Mouse (Mus musculus): ENCODE measurements around the gene Zc3h15. TPM values are rescaled to one million over a fixed set of nuclear protein-coding genes. Genes with fewer than 3 reads are reported as not detected.

The Zc3h15 gene
- polyA plus RNA-seq, 1 experiment from 2014 or later, result 108 TPM

DNA sequence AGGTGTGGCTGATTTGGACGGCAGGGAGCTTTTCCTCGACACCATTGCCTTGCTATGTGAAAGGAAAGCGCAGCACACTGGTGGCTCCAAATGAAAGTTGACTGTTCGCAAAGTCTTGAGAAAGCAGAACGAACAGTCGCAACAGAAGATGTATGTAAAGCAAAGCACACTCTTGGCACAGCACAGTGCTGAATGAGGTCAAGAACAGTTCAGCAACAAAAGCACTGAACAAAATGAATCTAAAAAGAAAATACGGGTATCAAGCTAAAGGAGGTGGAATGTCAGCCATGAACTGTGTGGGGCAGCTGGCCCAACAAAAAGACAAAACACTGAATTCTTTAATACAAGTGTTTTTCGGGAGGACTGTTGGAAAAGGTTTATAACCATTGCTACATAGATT is 37.1 kb downstream of the Zc3h15 start:
- Histone ChIP-seq H3K4me3 (no peak overlapping the region), H3K4me1 (0 out of 2 replicates have a peak, but pooled peaks cover under 1% of the 10 kb centered on the region), H3K9me3 (no peaks in the 10 kb centered on the region), H3K27ac (no peak overlapping the region), H3K36me3 (0 out of 2 replicates have a peak, but pooled peaks cover 3% of the 10 kb centered on the region), H3K27me3 (ENCODE audit: insufficient read depth, poor library complexity, severe bottlenecking) (no peaks in the 10 kb centered on the region)
- WGBS, result 91% methylated on average over 8 of the region's 8 CpGs
- no peak for DNase-seq (ENCODE audit: low spot score)

DNA sequence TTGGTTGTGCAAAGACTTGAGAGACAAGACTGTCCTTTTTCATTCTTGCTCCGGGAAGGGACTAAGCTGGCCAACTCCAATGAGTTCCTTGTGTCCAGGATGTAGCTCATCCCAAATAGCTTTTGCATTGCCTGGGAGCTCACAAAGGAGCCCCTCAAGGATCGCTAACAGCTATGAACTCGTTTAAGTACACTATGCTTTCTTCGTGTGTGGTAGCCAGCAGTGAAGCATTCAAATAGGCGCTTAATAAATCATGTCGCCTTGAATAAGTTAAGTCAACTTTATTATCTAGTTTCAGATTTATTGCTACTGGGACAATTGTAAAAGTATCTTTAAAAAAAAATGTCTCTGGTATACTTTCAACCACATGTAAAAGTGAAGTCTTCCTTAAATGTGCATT is 37.5 kb downstream of the Zc3h15 start:
- Histone ChIP-seq H3K27me3 (ENCODE audit: insufficient read depth, poor library complexity, severe bottlenecking) (no peaks in the 10 kb centered on the region), H3K4me3 (no peak overlapping the region), H3K9me3 (no peaks in the 10 kb centered on the region), H3K4me1 (no peaks in the 10 kb centered on the region), H3K27ac (no peak overlapping the region), H3K36me3 (0 out of 2 replicates have a peak, but pooled peaks cover 3% of the 10 kb centered on the region)
- WGBS, result 84% methylated on average over 6 of the region's 6 CpGs
- no peak for DNase-seq (ENCODE audit: low spot score)

DNA sequence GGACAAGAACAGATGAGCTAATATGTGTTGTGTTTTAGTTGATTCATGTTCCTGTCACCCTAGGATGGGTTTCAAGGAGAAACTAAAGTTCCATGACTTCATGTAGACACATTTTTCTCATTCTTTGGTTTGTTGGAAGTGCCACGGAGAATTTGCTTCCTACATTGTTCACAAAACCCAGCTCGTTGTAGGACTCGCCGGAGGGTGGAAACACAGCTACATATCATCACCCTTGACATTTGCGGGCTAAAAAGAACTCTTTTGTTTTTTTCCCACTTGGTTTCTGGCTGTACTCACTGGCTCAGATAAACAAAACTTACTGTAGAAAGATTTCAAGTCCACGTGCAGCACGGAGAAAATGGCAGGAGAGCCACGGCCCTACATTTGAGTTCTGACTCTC is 38.0 kb downstream of the Zc3h15 start:
- H3K27me3 ChIP-seq (ENCODE audit: insufficient read depth, poor library complexity, severe bottlenecking), result no peaks in the 10 kb centered on the region
- H3K9me3 ChIP-seq, result no peaks in the 10 kb centered on the region
- no peaks in the 10 kb centered on the region for H3K4me1 ChIP-seq
- 68% methylated on average over 8 of the region's 8 CpGs for WGBS
- DNase-seq (ENCODE audit: low spot score), result no peak
- no peak overlapping the region for H3K4me3 ChIP-seq
- 0 out of 2 replicates have a peak, but pooled peaks cover 3% of the 10 kb centered on the region for H3K36me3 ChIP-seq
- no peak overlapping the region for H3K27ac ChIP-seq

DNA sequence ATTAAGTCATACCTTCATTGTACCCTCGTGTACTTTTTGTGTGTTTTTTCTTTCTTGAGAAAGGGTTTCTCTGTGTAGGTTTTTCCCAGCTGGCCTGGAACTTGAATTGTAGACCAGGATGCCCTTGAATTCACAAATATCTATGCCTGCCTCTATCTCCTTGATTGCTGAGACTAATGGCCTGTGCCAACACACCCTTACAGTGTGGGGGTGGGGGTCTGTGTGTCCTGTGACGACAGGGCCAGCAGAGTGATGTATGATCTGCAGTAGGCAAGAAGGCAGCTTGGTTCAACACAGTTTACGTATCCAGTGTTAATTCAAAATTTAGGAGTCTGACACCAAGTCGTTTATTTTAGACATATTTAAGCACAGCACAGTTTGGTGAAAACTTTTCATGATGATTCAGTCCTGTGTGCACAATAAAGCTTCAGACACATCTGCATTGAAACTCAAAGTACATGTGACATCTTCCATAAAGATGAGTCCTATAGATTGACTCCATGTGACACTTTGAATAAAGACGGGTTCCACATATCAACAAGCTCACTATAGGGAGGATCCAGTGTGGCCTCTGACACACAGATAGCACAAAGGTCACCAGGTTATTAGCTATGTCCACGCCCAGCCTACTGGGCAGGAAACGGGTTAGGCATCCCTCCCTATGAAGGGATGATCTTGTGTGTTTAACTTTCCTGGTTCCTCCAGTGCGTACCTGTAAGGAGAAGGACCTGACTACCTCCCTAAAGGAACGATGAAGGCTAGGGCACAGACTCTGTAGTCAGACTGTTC is 39.7 kb downstream of the Zc3h15 start:
- 76% methylated on average over 9 of the region's 9 CpGs for WGBS
- H3K4me3 ChIP-seq, result no peak overlapping the region
- no peak for DNase-seq (ENCODE audit: low spot score)
- H3K9me3 ChIP-seq, result no peaks in the 10 kb centered on the region
- H3K27ac ChIP-seq, result no peak overlapping the region
- H3K27me3 ChIP-seq (ENCODE audit: insufficient read depth, poor library complexity, severe bottlenecking), result no peaks in the 10 kb centered on the region
- 0 out of 2 replicates have a peak, but pooled peaks cover 3% of the 10 kb centered on the region for H3K36me3 ChIP-seq
- H3K4me1 ChIP-seq, result no peaks in the 10 kb centered on the region

DNA sequence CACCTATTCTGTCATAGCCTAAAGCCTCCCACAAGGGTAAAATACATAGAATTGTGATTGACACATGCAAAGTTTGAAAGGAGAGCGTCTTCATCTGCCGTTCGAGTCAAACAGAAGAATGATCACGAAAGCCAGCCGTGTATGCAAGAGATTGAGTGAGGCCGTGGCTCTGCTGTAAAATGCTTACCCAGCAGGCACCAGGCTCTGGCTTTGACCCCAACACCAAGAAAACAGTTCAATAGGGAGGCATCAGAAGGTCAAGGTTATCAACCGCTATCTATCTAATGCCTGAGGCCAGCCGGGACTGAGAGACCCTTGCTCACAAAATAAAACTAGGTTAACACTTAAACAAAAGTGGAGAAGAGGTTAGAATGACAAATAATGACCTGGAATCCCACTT is 40.5 kb downstream of the Zc3h15 start:
- 81% methylated on average over 8 of the region's 8 CpGs for WGBS
- Histone ChIP-seq H3K4me3 (no peak overlapping the region), H3K27ac (no peak overlapping the region), H3K9me3 (no peaks in the 10 kb centered on the region), H3K4me1 (no peaks in the 10 kb centered on the region), H3K27me3 (ENCODE audit: insufficient read depth, poor library complexity, severe bottlenecking) (no peaks in the 10 kb centered on the region), H3K36me3 (0 out of 2 replicates have a peak, but pooled peaks cover 3% of the 10 kb centered on the region)
- DNase-seq (ENCODE audit: low spot score), result no peak

DNA sequence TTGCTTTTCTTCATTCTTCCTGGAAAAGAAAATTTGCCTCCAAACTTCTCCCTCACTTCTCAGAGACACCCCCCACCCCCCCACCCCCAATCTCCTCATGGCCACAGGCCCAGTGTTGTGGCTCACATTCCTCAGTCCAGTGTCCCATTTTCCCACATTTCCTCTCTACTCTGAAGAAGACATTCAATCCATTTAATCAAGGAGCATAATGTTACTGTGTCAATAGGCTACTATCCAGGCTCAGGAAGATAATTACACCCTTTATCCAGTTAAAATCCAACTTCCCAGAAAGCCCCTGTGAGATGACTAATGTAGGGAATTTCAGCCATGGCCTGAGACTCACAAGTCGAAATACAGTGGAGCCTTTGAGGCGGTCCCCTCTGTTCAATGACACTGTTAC is 46.1 kb downstream of the Zc3h15 start:
- Histone ChIP-seq H3K4me1 (peaks cover under 1% of the 10 kb centered on the region; the same call in 1 of the 2 replicates), H3K4me3 (no peak overlapping the region), H3K36me3 (no peaks in the 10 kb centered on the region), H3K9me3 (no peaks in the 10 kb centered on the region), H3K27me3 (ENCODE audit: insufficient read depth, poor library complexity, severe bottlenecking) (no peaks in the 10 kb centered on the region), H3K27ac (no peak overlapping the region)
- 65% methylated on average over 2 of the region's 2 CpGs for WGBS
- DNase-seq (ENCODE audit: low spot score), result no peak

DNA sequence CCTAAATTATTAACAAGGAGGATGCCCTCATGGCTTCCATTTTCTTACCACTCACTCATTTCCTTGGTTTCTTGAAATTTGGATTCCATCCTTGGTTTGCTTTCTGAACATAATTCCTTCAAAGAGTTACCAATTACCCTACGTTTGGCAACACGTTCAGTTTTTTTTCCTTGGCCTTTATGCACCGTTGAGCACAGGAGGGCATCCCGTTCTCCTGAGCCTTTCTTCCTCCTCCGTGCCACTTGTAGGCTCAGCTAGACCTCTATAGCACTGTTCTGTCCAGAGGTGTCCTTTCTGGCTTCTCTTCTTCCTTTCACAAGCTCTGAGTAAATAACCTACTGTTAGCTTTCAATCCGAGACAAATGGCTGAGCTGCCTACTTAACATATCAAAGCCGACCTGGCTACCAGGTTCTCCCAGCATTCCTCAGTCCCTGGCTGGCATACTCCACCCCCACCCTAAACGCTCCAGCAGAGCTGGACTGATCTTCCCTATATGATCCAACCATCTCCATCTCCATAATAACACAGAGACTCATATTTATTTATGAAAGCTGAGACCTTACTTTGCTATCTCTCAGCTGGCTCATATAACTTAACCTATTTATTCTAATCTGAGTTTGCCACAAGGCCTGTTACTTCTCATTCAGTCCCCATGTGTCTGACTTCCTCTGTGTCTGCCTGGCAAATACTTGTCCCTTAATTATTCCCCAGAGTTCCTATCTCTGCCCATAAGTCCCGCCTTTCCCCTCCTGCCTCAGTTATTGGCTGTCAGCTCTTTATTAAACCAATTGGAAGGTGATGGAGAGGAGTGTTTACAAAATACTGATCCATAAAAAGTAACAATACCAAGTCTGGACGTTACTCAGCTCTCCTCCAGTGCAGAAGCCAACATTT is 48.7 kb downstream of the Zc3h15 start:
- 42% methylated on average over 10 of the region's 10 CpGs for WGBS
- DNase-seq (ENCODE audit: low spot score), result no peak

DNA sequence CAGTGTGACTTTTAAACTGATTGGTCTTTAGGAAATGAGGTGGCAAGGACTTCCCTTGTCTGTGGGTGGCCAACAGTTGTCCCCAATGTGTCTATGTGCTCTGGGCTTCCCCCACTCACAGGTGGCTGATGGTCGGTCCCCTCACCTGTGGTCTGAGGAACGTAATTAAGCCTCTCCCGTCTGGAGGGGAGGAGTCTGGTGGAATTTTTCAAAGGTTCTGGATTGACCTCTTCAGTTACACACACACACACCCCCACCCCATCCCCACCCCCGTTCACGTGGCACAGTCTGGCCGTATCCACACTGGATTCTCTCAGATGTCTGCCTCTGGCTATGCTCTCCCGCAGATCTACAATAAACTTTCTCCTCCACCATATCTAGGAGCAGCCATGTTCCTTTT is 49.8 kb downstream of the Zc3h15 start:
- 77% methylated on average over 7 of the region's 7 CpGs for WGBS
- no peaks in the 10 kb centered on the region for H3K9me3 ChIP-seq
- H3K27ac ChIP-seq, result no peak overlapping the region
- H3K36me3 ChIP-seq, result no peaks in the 10 kb centered on the region
- no peaks in the 10 kb centered on the region for H3K27me3 ChIP-seq (ENCODE audit: insufficient read depth, poor library complexity, severe bottlenecking)
- H3K4me1 ChIP-seq, result peaks cover 5% of the 10 kb centered on the region; the same call in 1 of the 2 replicates
- no peak for DNase-seq (ENCODE audit: low spot score)
- no peak overlapping the region for H3K4me3 ChIP-seq

More for the DNA sequence above, 48.7 kb downstream of the Zc3h15 start:
- H3K4me1 ChIP-seq, result peaks cover 5% of the 10 kb centered on the region; the same call in 1 of the 2 replicates
- H3K9me3 ChIP-seq, result no peaks in the 10 kb centered on the region
- H3K36me3 ChIP-seq, result no peaks in the 10 kb centered on the region
- no peaks in the 10 kb centered on the region for H3K27me3 ChIP-seq (ENCODE audit: insufficient read depth, poor library complexity, severe bottlenecking)
- H3K4me3 ChIP-seq, result no peak overlapping the region
- H3K27ac ChIP-seq, result no peak overlapping the region

DNA sequence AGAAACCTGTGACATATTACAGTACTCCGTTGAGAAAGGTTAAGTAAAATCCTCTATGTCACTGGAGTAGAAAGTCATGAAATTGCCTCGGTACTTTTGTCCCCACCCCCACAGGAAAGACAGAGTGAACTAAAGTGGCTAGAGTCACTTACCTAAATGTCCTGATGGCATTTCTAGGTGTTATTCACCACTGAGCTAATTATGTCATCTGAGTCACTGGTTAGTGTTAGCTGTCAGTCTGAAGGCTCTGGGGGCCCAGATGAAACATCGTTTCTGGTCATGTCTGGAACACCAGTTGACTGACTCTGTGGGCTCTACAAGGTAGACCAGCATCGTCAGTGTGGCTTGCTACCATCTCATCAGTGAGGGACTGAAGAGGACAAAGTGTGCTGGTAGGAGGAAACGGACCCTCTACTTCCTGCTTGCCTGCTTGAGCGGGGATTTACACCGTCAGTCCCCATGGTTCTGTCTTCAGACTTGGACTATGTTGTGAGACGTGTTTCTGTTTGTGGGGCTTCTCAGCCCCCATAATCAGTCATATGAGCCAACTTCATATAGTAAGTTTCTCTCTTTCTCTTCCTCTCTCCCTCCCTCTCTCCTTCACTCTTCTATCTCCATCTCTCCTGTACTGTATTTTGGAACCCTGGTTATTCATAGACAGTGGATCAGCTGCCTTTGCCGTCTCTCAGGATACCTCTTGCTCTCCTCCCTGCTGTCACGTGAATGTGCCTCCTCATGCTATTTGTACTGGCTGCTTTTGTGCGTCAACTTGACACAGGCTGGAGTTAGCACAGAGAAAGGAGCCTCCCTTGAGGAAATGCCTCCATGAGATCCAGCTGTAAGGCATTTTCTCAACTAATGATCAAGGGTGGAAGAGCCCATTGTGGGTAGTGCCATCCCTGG is 51.4 kb downstream of the Zc3h15 start:
- peaks cover 5% of the 10 kb centered on the region; the same call in 1 of the 2 replicates for H3K4me1 ChIP-seq
- H3K36me3 ChIP-seq, result no peaks in the 10 kb centered on the region
- no peak for DNase-seq (ENCODE audit: low spot score)
- H3K27me3 ChIP-seq (ENCODE audit: insufficient read depth, poor library complexity, severe bottlenecking), result no peaks in the 10 kb centered on the region
- H3K4me3 ChIP-seq, result no peak overlapping the region
- 61% methylated on average over 11 of the region's 11 CpGs for WGBS
- H3K9me3 ChIP-seq, result no peaks in the 10 kb centered on the region
- no peak overlapping the region for H3K27ac ChIP-seq

DNA sequence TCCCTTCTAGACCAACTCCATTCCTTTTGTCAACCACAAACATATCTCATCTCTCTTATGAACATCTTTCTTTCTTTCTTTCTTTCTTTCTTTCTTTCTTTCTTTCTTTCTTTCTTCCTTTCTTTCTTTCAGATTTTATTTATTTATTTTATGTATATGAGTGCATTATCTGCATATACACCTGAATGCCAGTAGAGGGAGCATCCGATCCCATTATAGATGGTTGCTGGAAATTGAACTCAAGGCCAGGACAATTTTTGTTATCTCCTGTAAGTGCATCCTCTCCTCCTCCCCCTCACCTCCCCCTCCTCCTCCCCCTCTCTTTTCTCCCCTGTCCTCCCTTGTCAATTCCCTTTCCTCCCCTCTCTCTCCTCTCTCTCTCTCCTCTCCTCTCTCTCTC is 54.2 kb downstream of the Zc3h15 start:
- Histone ChIP-seq H3K27ac (no peak overlapping the region), H3K4me1 (peaks cover 5% of the 10 kb centered on the region; the same call in 1 of the 2 replicates), H3K27me3 (ENCODE audit: insufficient read depth, poor library complexity, severe bottlenecking) (no peaks in the 10 kb centered on the region), H3K9me3 (no peaks in the 10 kb centered on the region), H3K4me3 (no peak overlapping the region), H3K36me3 (no peaks in the 10 kb centered on the region)
- 47% methylated on average over 1 of the region's 1 CpGs for WGBS
- DNase-seq (ENCODE audit: low spot score), result no peak

DNA sequence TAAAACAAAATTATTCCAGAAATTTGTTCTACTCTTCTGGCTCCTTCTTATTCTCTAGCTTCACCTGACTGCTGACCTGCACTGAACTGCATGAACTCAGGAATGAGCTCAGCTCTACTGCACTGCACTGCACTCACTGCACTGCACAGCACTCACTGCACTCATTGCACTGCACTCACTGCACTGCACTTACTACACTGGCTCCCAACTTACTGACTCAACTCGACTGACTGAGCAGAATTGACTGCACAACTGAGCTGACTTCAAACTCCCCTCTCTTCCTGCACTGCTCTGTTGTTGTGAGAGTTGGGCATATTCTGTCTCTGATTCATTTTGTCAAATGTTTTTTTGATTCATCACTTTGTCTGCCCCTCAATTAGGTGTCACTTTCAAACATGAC is 55.1 kb downstream of the Zc3h15 start:
- WGBS, result 56% methylated on average over 1 of the region's 1 CpGs
- Histone ChIP-seq H3K27me3 (ENCODE audit: insufficient read depth, poor library complexity, severe bottlenecking) (no peaks in the 10 kb centered on the region), H3K27ac (no peak overlapping the region), H3K9me3 (no peaks in the 10 kb centered on the region), H3K4me1 (peaks cover 5% of the 10 kb centered on the region; the same call in 1 of the 2 replicates), H3K36me3 (no peaks in the 10 kb centered on the region), H3K4me3 (no peak overlapping the region)
- DNase-seq (ENCODE audit: low spot score), result no peak

DNA sequence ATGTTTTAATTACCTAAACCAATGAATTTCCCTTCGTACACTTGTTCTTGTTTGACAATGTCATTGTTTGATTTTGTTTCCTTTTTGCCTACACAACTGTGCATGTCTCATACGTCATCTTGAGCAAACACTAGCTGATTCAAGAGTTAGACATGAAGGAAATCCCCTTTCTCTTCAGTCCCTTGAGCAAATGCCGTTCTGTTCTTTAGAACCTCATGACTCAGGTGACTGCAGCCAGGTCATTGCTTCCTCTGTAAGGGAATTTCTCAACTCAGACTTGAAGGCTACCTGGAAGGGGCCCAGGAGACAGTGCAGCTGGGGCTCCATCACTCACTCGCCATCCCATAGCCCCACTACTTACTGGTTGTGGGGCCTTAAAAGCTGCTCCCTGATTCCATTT is 56.4 kb downstream of the Zc3h15 start:
- no peak overlapping the region for H3K4me3 ChIP-seq
- H3K9me3 ChIP-seq, result no peaks in the 10 kb centered on the region
- H3K4me1 ChIP-seq, result 0 out of 2 replicates have a peak, but pooled peaks cover 1% of the 10 kb centered on the region
- H3K27me3 ChIP-seq (ENCODE audit: insufficient read depth, poor library complexity, severe bottlenecking), result no peaks in the 10 kb centered on the region
- DNase-seq (ENCODE audit: low spot score), result no peak
- H3K27ac ChIP-seq, result no peak overlapping the region
- H3K36me3 ChIP-seq, result no peaks in the 10 kb centered on the region
- WGBS, result 73% methylated on average over 4 of the region's 4 CpGs

Data from heart, embryonic 10.5 days (tissue).